Mouse (Mus musculus) stomach, embryonic 15.5 days (tissue): Measurements from ENCODE around the gene Acadvl. TPM values are rescaled to one million over a fixed set of nuclear protein-coding genes. Genes with fewer than 3 reads are reported as not detected.

Source experiments
- ATAC-seq: fragments of 200-750 bp; cut with Nextera tagmentation; 2 replicates; pipeline ENCODE4 v1.8.0; 2017; ENCODE audit warnings: low read depth, moderate number of reproducible peaks, moderate TSS enrichment; ENCODE audit not compliant: insufficient read depth, low FRiP score
- H3K27ac ChIP-seq: fragments of 300-500 bp; sonication (generic); 2 replicates; pipeline ENCODE4 v1.5.1; 2015; ENCODE audit warnings: mild to moderate bottlenecking, inconsistent platforms
- H3K27me3 ChIP-seq: fragments of 300-500 bp; sonication (generic); replicated peaks from 2 replicates; pipeline ENCODE4 v1.6.1; 2015; ENCODE audit warnings: inconsistent platforms
- H3K36me3 ChIP-seq: fragments of 300-500 bp; sonication (generic); 2 replicates; pipeline ENCODE4 v1.6.1; 2015; ENCODE audit warnings: inconsistent platforms
- H3K4me1 ChIP-seq: fragments of 300-500 bp; sonication (generic); 2 replicates; pipeline ENCODE4 v1.6.1; 2015; ENCODE audit warnings: inconsistent platforms
- H3K4me2 ChIP-seq: fragments of 300-500 bp; sonication (generic); 2 replicates; pipeline ENCODE4 v1.6.1; 2015; ENCODE audit warnings: mild to moderate bottlenecking, inconsistent platforms
- H3K4me3 ChIP-seq: fragments of 300-500 bp; sonication (generic); replicated peaks from 2 replicates; pipeline ENCODE4 v1.5.1; 2015; ENCODE audit warnings: inconsistent platforms
- H3K9ac ChIP-seq: fragments of 300-500 bp; sonication (generic); 2 replicates; pipeline ENCODE4 v1.6.1; 2015; ENCODE audit warnings: inconsistent platforms
- H3K9me3 ChIP-seq: fragments of 300-500 bp; sonication (generic); 2 replicates; pipeline ENCODE4 v1.6.1; 2016; ENCODE audit warnings: inconsistent platforms
- WGBS: fragments of 180-500 bp; shearing (Covaris S2); methylation state at CpG from one replicate; pipeline ENCODE4 v1.1.7; 2015; 5-methylcytosine and 5-hydroxymethylcytosine counted together
- polyA plus RNA-seq: library from polyadenylated mRNA; unstranded; fragments of >200 nt; fragmentation: Nextera tagmentation; extraction: Ambion mirVana; gene quantifications from 2 replicates; pipeline ENCODE4 v1.2.1, GENCODE M21; 2015

Acadvl gene
- polyA plus RNA-seq, 1 experiment from 2014 or later: 84.8 TPM

DNA sequence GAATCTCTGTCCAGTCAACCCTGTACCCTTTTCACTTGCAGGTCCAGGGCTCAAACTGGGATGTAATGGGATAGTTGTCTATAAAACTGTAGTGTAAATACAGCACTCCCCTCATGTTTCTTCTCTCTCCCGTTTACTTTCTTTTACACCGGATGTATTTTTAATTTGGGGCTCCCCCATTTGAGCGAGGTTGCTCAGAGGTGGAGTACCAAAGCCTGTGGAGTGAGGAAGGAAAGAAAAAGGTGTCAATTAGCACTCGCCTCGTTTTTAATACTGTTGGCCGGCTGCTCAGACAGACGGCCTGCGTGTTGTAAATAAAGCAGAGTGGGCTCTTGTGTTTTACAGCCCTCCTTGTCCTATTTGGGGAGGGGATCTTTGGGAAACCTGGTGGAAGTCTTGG, 15.5 kb downstream of the Acadvl start:
- Histone ChIP-seq H3K36me3 (peaks cover 22% of the 10 kb centered on the region), H3K9me3 (no peaks in the 10 kb centered on the region), H3K4me2 (no peak overlapping the region), H3K4me1 (peaks cover 35% of the 10 kb centered on the region), H3K4me3 (no peak overlapping the region), H3K27me3 (no peaks in the 10 kb centered on the region), H3K27ac (peak overlapping the region; percentile 96), H3K9ac (no peak overlapping the region)
- 81% methylated on average over 8 of the region's 8 CpGs for WGBS
- ATAC-seq: no peak

DNA sequence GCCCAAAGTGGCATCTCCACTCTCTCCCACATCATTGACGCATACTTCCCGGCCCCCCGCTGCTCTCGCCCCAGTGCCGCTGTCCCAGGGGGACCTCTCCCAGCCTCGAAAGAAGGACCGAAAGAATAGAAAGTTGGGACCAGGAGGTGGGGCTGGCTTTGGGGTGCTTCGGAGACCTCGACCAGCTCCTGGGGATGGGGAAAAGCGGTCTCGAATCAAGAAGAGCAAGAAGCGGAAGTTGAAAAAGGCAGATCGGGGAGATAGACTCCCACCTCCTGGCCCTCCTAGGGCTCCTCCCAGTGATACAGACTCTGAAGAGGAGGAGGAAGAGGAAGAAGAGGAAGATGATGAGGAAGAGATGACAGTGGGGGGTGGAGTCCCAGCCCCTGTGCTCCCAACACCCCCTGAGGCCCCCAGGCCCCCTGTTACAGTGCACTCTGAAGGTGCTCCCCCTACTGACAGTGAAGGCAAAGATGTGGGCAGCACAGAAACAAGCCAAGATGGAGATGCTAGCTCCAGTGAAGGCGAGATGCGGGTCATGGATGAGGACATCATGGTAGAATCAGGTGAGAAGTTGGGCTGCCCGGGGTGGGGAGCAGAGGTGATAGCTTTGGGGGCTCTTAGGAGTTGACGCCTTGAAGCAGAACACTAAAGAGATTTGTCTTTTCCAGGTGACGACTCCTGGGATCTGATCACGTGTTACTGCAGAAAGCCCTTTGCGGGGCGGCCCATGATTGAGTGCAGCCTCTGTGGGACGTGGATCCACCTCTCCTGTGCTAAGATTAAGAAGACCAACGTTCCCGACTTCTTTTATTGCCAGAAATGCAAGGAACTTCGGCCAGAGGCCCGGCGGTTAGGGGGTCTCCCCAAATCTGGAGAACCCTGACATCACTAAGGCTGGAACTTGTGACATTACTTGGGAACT, 16.4 kb downstream of the Acadvl start:
- H3K27ac ChIP-seq: 0 out of 2 replicates have a peak overlapping the region, but pooled peaks have one; percentile 21
- no peak overlapping the region for H3K4me3 ChIP-seq
- H3K27me3 ChIP-seq: no peaks in the 10 kb centered on the region
- ATAC-seq: no peak
- H3K36me3 ChIP-seq: peaks cover 27% of the 10 kb centered on the region
- peaks cover 35% of the 10 kb centered on the region for H3K4me1 ChIP-seq
- no peak overlapping the region for H3K4me2 ChIP-seq
- no peak overlapping the region for H3K9ac ChIP-seq
- WGBS: 91% methylated on average over 27 of the region's 27 CpGs
- no peaks in the 10 kb centered on the region for H3K9me3 ChIP-seq

DNA sequence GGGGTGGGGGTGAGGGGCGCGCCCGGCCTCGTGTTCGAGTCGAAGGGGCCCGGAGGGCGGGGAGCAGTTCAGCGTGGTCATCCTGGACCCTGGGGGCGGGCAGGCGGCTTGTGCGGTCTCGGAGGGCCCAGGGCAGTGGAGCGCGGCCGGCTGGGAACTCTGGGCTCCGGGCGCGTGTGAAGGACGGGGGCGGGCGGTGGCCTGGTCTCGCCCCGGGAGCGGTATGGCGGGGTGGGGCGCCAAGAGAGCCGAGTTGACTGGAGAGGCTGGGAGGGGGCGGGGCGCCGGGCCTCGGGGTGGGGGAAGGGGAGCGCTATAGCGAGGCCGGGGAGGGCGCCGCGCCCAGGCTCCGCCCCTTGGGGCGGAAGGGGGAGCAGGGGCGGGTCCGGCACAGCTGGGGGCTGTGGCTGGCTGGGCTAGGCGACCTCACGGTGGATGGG, 18.1 kb downstream of the Acadvl start:
- Histone ChIP-seq H3K4me2 (peak overlapping the region; percentile 60), H3K36me3 (peaks cover 27% of the 10 kb centered on the region), H3K4me3 (peak overlapping the region; percentile 69), H3K9me3 (no peaks in the 10 kb centered on the region), H3K4me1 (peaks cover 28% of the 10 kb centered on the region), H3K27ac (peak overlapping the region; percentile 99), H3K27me3 (no peaks in the 10 kb centered on the region), H3K9ac (peak overlapping the region; percentile 85)
- peak; percentile 62 for ATAC-seq
- WGBS: under 1% methylated on average over 38 of the region's 44 CpGs

DNA sequence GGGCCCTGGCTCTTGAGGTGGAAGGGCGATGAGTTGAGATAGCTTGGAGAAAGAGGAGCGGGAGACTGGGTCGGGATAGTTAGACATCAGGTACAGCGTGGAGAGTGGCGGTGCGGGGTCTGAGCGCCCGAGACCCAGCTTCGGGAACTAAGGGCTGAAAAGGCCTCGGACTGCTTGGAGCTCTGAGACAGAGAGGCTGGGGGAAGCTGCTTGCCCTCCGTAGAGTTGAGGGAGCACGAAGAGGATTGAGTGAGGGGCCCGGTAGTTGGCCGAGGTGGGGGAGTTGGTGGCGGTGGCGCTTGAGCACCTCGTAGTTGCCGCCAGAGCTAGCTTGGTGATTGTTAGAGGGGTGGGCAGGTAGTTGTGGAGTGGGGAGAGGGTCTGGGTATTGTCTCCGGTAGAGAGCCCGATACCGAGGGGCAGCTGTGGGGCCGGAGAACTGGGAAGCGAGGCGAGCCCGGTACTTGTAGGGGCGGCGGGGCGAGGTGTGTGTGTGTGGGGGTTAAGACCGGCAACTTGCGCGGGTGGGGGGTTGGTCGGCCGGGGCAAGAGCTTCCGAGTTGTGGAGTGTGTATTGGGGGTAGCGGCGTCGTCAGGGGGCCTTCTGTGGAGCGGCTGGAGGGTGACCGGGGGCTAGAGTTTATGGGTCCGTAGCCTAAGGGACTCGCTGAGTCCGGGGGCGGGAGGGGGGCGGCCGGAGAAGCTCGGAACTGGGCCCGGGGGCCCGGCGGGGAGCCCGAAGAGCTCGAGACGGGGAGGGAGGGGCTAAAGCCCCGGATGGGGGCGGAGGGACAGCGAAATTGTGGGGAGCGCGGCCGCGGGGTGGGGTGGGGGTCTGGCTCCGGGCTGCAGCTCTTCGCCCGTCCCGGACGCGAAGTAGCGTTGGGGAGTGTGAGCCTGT, 18.8 kb downstream of the Acadvl start:
- WGBS: under 1% methylated on average over 65 of the region's 66 CpGs
- H3K9me3 ChIP-seq: no peaks in the 10 kb centered on the region
- peak overlapping the region; percentile 99 for H3K27ac ChIP-seq
- H3K4me3 ChIP-seq: peak overlapping the region; percentile 69
- peaks cover 27% of the 10 kb centered on the region for H3K36me3 ChIP-seq
- H3K27me3 ChIP-seq: no peaks in the 10 kb centered on the region
- H3K4me2 ChIP-seq: peak overlapping the region; percentile 60
- H3K4me1 ChIP-seq: peaks cover 21% of the 10 kb centered on the region
- ATAC-seq: peak; percentile 0; the same call in 1 of the 2 replicates
- peak overlapping the region; percentile 85 for H3K9ac ChIP-seq

DNA sequence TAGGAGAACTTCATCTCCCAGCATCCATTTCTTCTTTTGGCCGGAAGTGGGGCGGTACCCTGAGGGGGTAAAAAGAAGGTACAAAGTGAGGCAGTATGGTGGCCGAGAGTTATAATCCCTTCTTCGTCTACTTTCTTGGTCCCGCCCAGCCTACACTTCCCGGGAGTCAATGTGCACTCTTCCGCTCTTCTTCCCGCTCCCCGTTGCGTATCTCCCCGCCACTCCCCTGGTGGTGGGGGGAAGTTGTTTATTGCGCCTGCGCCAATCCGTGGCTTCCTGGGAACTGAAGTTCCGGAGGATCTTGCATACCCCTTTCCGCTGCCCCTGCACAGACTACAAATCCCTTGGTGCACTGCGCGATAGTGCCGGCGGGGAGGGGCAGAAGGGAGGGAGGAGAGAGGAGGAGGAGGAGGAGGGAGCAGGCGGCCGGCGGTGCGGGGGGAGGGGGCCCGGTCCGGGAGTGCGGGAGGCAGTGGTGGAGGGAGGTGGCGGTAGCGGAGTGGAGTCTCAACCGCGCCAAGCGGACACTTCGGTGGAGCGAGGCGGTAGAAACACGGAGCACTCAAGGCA, 19.7 kb downstream of the Acadvl start, which contains the start of gene Phf23:
Gene Phf23 (plus strand): TSS at position 387 of the 570 bp plus-strand sequence.
- Histone ChIP-seq H3K9ac (peak within 1 kb of the TSS; percentile 85), H3K4me3 (peak within 1 kb of the TSS; percentile 69), H3K36me3 (peaks cover 27% of the 10 kb centered on the region), H3K9me3 (no peaks in the 10 kb centered on the region), H3K4me1 (peaks cover 18% of the 10 kb centered on the region), H3K27ac (peak within 1 kb of the TSS; percentile 99), H3K4me2 (peak within 1 kb of the TSS; percentile 60), H3K27me3 (no peaks in the 10 kb centered on the region)
- under 1% methylated on average over 36 of the region's 36 CpGs for WGBS
- peak; percentile 79 for ATAC-seq

DNA sequence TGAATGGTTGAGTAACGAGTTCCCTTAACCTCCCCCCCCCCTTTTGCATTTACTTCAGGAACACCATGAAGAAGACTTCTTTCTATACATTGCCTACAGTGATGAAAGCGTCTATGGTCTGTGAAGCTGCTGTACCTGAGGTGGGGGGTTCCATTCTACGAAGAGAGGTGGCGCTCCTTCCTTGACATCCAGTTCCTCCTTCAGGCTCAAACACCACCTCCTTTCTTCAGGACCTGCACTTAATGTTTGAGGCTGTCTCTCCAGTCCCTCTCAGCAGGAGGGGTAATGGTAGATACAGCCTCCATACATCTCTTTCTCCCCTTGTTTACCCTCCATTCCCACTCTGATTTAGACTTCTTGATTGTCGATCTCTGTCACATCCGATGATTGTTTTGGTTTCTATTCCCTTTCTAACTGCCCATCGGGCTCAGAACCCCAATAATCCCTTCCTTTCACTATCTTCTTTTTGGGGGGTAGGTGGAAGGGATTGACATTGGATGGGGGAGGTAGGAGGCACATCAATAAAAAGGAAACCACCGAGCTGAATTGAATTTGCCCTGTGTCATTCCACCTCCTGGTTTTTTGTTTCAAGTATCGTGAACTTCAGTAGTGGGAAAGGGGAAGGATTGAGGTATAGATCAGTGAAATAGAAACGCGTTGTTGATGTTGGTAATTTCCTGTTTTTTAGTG, 20.7 kb downstream of the Acadvl start:
- H3K36me3 ChIP-seq: peaks cover 30% of the 10 kb centered on the region
- no peak overlapping the region for H3K4me3 ChIP-seq
- H3K27me3 ChIP-seq: no peaks in the 10 kb centered on the region
- peaks cover 18% of the 10 kb centered on the region for H3K4me1 ChIP-seq
- 0 out of 2 replicates have a peak overlapping the region, but pooled peaks have one; percentile 99 for H3K27ac ChIP-seq
- WGBS: 84% methylated on average over 11 of the region's 11 CpGs
- no peaks in the 10 kb centered on the region for H3K9me3 ChIP-seq
- no peak overlapping the region for H3K9ac ChIP-seq
- peak overlapping the region; percentile 42; the same call in 1 of the 2 replicates for H3K4me2 ChIP-seq
- no peak for ATAC-seq

DNA sequence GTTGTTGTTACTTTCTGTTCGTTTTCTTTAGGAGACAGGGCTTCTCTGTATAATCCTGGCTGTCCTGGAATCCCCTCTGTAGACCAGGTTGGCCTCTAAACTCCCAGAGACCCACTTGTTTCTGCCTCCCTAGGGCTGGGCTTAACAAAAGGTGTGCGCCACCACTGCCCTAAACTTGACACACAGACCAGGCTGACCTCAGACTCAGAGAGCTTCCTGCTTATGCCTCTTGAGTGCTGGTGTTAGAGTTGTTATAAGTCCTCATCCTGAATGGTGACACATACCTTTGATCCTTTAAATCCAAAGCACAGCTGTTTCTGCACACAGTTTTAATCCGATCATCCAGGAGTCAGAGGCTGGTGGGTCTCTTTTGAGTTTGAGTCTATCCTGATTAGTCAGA, 22.3 kb downstream of the Acadvl start:
- peaks cover 27% of the 10 kb centered on the region for H3K36me3 ChIP-seq
- no peak overlapping the region for H3K27ac ChIP-seq
- H3K27me3 ChIP-seq: no peaks in the 10 kb centered on the region
- 80% methylated on average over 3 of the region's 3 CpGs for WGBS
- peak overlapping the region; percentile 72 for H3K4me3 ChIP-seq
- no peaks in the 10 kb centered on the region for H3K9me3 ChIP-seq
- H3K4me1 ChIP-seq: peaks cover 16% of the 10 kb centered on the region
- peak overlapping the region; percentile 85 for H3K4me2 ChIP-seq
- no peak overlapping the region for H3K9ac ChIP-seq
- no peak for ATAC-seq

DNA sequence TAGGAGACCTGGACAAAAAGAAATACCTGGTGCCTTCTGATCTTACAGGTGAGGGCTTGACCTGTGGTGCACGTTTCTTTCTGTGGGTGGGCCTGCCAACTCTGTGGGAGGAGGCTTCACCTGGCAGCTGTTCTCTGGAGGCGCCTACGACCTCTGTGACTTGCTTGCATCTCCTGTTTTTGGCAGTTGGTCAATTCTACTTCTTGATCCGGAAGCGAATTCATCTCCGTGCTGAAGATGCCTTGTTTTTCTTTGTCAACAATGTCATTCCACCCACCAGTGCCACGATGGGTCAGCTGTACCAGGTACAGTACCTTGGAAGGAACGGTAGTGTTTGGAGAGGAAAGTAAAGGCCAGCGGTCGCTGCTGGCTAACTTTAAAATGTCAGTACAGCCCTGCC, 22.8 kb downstream of the Acadvl start:
- H3K27ac ChIP-seq: no peak overlapping the region

DNA sequence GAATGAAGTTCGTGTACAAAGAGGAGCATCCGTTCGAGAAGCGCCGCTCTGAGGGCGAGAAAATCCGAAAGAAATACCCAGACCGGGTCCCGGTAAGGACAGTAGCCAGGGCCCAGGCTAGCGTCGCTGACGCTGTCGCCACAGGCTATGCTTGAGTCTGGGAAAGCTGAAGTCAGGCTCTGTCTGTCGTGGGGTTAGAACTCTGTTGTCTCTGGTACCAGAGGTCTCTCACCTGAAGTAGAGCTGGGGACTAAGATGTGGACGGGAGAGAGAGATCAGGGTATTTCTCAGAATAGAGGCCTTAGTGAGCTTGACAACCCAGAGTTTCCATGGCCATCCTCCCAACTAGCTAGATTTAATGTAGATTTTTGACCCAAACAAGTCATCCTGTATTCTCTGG, 23.5 kb downstream of the Acadvl start:
- under 1% methylated on average over 15 of the region's 15 CpGs for WGBS
- peak overlapping the region; percentile 72 for H3K4me3 ChIP-seq
- peak overlapping the region; percentile 84 for H3K9ac ChIP-seq
- H3K27me3 ChIP-seq: no peaks in the 10 kb centered on the region
- H3K27ac ChIP-seq: peak overlapping the region; percentile 97
- H3K4me1 ChIP-seq: peaks cover 8% of the 10 kb centered on the region
- peak; percentile 4; the same call in 1 of the 2 replicates for ATAC-seq
- peaks cover 35% of the 10 kb centered on the region for H3K36me3 ChIP-seq
- peak overlapping the region; percentile 85 for H3K4me2 ChIP-seq
- no peaks in the 10 kb centered on the region for H3K9me3 ChIP-seq

More for the DNA sequence above, 22.8 kb downstream of the Acadvl start:
- H3K9me3 ChIP-seq: no peaks in the 10 kb centered on the region
- 77% methylated on average over 10 of the region's 10 CpGs for WGBS
- no peak for ATAC-seq
- H3K36me3 ChIP-seq: peaks cover 29% of the 10 kb centered on the region
- H3K9ac ChIP-seq: no peak overlapping the region
- H3K4me3 ChIP-seq: peak overlapping the region; percentile 72
- peaks cover 10% of the 10 kb centered on the region for H3K4me1 ChIP-seq
- peak overlapping the region; percentile 85 for H3K4me2 ChIP-seq
- no peaks in the 10 kb centered on the region for H3K27me3 ChIP-seq

DNA sequence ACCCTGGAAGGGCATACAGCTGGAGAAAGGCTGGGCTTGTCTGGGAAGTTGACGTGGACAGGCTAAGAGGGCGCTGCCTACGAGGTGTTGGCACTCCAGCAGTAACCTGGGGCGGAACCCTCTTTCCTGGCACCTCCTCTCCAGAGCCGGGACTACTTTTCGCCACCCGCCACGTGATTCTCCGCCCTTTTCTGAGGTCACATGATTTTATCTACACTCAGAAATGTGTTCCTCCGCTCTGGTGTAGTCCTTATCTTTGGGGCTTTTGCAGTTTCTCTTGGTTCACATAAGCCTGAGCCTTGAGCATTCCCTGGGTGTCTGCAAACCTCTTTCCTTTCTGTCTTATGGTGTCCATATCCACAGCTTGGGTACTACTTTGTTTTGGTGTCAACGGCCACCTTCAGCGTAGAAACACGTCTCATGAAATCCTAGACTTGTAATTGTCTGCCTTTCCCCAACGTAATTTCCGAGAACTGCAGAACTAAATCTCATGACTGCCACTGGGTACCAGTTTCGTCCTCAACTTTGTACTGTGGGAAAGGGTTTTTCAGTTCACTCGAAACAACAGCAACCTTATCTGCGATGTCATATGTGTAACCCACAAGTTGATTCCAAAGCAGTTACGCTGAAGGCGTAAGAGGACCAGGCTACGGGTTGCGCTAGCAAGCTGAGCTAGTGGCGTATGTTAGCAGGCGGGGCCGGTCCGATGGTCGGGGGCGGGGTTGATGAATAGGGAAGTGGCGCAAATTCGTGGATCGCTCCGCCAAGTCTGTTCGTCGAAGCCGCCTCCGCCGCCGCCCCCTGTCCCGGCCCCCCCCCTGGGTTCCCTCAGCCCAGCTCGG, 24.1 kb downstream of the Acadvl start, which contains the start of gene Gabarap:
Gene Gabarap (plus strand): TSS at position 294 of the 842 bp plus-strand sequence.
- peak within 1 kb of the TSS; percentile 85 for H3K4me2 ChIP-seq
- peak within 1 kb of the TSS; percentile 84 for H3K9ac ChIP-seq
- no peaks in the 10 kb centered on the region for H3K27me3 ChIP-seq
- H3K9me3 ChIP-seq: no peaks in the 10 kb centered on the region
- under 1% methylated on average over 39 of the region's 40 CpGs for WGBS
- peak; percentile 68 for ATAC-seq
- peaks cover 8% of the 10 kb centered on the region for H3K4me1 ChIP-seq
- H3K36me3 ChIP-seq: peaks cover 41% of the 10 kb centered on the region
- H3K27ac ChIP-seq: peak within 1 kb of the TSS; percentile 97
- H3K4me3 ChIP-seq: peak within 1 kb of the TSS; percentile 72
